Mouse (Mus musculus) kidney, adult 8-10 months (tissue): ENCODE results near the gene Tex16.

Experiments used
- DNase-seq, 2 experiments: peaks; one replicate each; pipeline ENCODE4 v3.0.0; 2022

The Tex16 gene

GRCm38 (mm10) chrX:112010707-112011106, at the start of gene Tex16:
Gene Tex16 (plus strand): TSS chrX:112011007.
- DNase-seq, result no peak

- no peak for DNase-seq
These were observed 11.1 kb upstream of the Tex16 start for GRCm38 (mm10) chrX:111999661-112000060.
